Mouse (Mus musculus) lung, adult 2 months (tissue): ENCODE data around the gene Kcns1. TPM values are rescaled to one million over a fixed set of nuclear protein-coding genes. Genes with fewer than 3 reads are reported as not detected.

ENCODE experiments used
- DNase-seq: peaks from one replicate; pipeline ENCODE4 v3.0.0; 2022
- H3K4me1 ChIP-seq: fragments of 200-500 bp; 2 replicates; pipeline ENCODE4 v1.6.1; 2011; ENCODE audit warnings: low read length; ENCODE audit not compliant: control insufficient read depth, insufficient read depth
- H3K4me3 ChIP-seq: fragments of 200-500 bp; replicated peaks from 2 replicates; pipeline ENCODE3; 2011; ENCODE audit warnings: low read depth, mild to moderate bottlenecking, control low read depth, low read length; ENCODE audit errors: extremely low read depth
- CTCF ChIP-seq: fragments of 200-500 bp; IDR thresholded peaks from 2 replicates; pipeline ENCODE4 v1.5.1; 2011; ENCODE audit warnings: mild to moderate bottlenecking, low read length, control low read depth; ENCODE audit not compliant: insufficient read depth
- POLR2A ChIP-seq: fragments of 200-500 bp; IDR thresholded peaks from 2 replicates; pipeline ENCODE4 v1.6.1; 2011; ENCODE audit warnings: low read depth, mild to moderate bottlenecking, control low read depth, low read length, borderline replicate concordance; ENCODE audit errors: extremely low read depth
- WGBS: fragments of 180-500 bp; shearing (Covaris S2); methylation state at CpG from one replicate; pipeline ENCODE4 v1.1.7; 2018; 5-methylcytosine and 5-hydroxymethylcytosine counted together
- polyA plus RNA-seq: library from polyadenylated mRNA; depleted of rRNA; stranded (reverse); fragments of >200 nt; gene quantifications from 2 replicates; pipeline ENCODE4 v1.2.3, GENCODE M21; 2012

Kcns1 gene
- polyA plus RNA-seq, 1 experiment = 0.21 TPM

- Histone ChIP-seq H3K4me1 (no peaks in the 10 kb centered on the region), H3K4me3 (no peak overlapping the region)
- WGBS = 81% methylated on average over 2 of the region's 2 CpGs
- no peak for TF ChIP-seq POLR2A
- TF ChIP-seq CTCF = no peak
- DNase-seq = no peak
Measured at GRCm38 (mm10) chr2:164158838-164159237, 12.1 kb downstream of the Kcns1 start.

- TF ChIP-seq POLR2A (no peak), CTCF (no peak)
- Histone ChIP-seq H3K4me1 (no peaks in the 10 kb centered on the region), H3K4me3 (no peak overlapping the region)
- DNase-seq = no peak
- WGBS = 86% methylated on average over 7 of the region's 7 CpGs
Measured at GRCm38 (mm10) chr2:164156158-164156557, 14.8 kb downstream of the Kcns1 start.

- H3K4me3 ChIP-seq = no peak overlapping the region
- no peak for DNase-seq
- no peaks in the 10 kb centered on the region for H3K4me1 ChIP-seq
- TF ChIP-seq CTCF = no peak
- WGBS = 89% methylated on average over 10 of the region's 10 CpGs
Measured at GRCm38 (mm10) chr2:164154007-164154406, 16.9 kb downstream of the Kcns1 start.

GRCm38 (mm10) chr2:164152341-164152740 is 18.6 kb downstream of the Kcns1 start:
- no peaks in the 10 kb centered on the region for H3K4me1 ChIP-seq
- TF ChIP-seq CTCF (no peak), POLR2A (no peak)
- 75% methylated on average over 11 of the region's 11 CpGs for WGBS
- H3K4me3 ChIP-seq = no peak overlapping the region
- no peak for DNase-seq

GRCm38 (mm10) chr2:164150086-164150760 is 20.7 kb downstream of the Kcns1 start:
- TF ChIP-seq POLR2A (no peak), CTCF (no peak)
- 56% methylated on average over 14 of the region's 14 CpGs for WGBS
- no peak for DNase-seq
- Histone ChIP-seq H3K4me3 (no peak overlapping the region), H3K4me1 (peaks cover 5% of the 10 kb centered on the region)

- no peak for DNase-seq
- H3K4me3 ChIP-seq = no peak overlapping the region
- peaks cover 7% of the 10 kb centered on the region for H3K4me1 ChIP-seq
- 89% methylated on average over 12 of the region's 12 CpGs for WGBS
- TF ChIP-seq POLR2A (no peak), CTCF (no peak)
Measured at GRCm38 (mm10) chr2:164146556-164146955, 24.4 kb downstream of the Kcns1 start.

GRCm38 (mm10) chr2:164144541-164144940 is 26.4 kb downstream of the Kcns1 start:
- no peak for TF ChIP-seq CTCF
- no peak for TF ChIP-seq POLR2A
- Histone ChIP-seq H3K4me3 (no peak overlapping the region), H3K4me1 (peaks cover 11% of the 10 kb centered on the region)
- WGBS = 66% methylated on average over 10 of the region's 10 CpGs
- DNase-seq = no peak

- WGBS = 64% methylated on average over 6 of the region's 6 CpGs
- Histone ChIP-seq H3K4me1 (peaks cover 11% of the 10 kb centered on the region), H3K4me3 (no peak overlapping the region)
- DNase-seq = no peak
- no peak for TF ChIP-seq POLR2A
- TF ChIP-seq CTCF = no peak
Measured at GRCm38 (mm10) chr2:164144025-164144424, 26.9 kb downstream of the Kcns1 start.

- TF ChIP-seq POLR2A (no peak), CTCF (no peak)
- WGBS = 43% methylated on average over 10 of the region's 10 CpGs
- Histone ChIP-seq H3K4me3 (no peak overlapping the region), H3K4me1 (peaks cover 11% of the 10 kb centered on the region)
- DNase-seq = no peak
Measured at GRCm38 (mm10) chr2:164142021-164142420, 28.9 kb downstream of the Kcns1 start.

GRCm38 (mm10) chr2:164137754-164138153 is 33.2 kb downstream of the Kcns1 start:
- Histone ChIP-seq H3K4me3 (no peak overlapping the region), H3K4me1 (peaks cover 7% of the 10 kb centered on the region)
- TF ChIP-seq CTCF = no peak
- no peak for TF ChIP-seq POLR2A
- 79% methylated on average over 6 of the region's 6 CpGs for WGBS
- no peak for DNase-seq

GRCm38 (mm10) chr2:164136393-164136792 is 34.5 kb downstream of the Kcns1 start:
- whole genome bisulfite sequencing = 32% methylated on average over 2 of the region's 2 CpGs

More at GRCm38 (mm10) chr2:164136393-164136792, 34.5 kb downstream of the Kcns1 start:
- H3K4me3 ChIP-seq = no peak overlapping the region
- TF ChIP-seq POLR2A (no peak), CTCF (0 out of 2 replicates have a peak, but pooled peaks have one; percentile 8)
- no peak for DNase-seq
- H3K4me1 ChIP-seq = peaks cover 7% of the 10 kb centered on the region; the same call in 1 of the 2 replicates
